Mouse (Mus musculus): ENCODE results near the gene Tacc2. TPM values are rescaled to one million over a fixed set of nuclear protein-coding genes. Genes with fewer than 3 reads are reported as not detected.

The Tacc2 gene
- polyA plus RNA-seq, 1 experiment, result 66.7 TPM

GRCm38 (mm10) chr7:130690869-130691268 lies 113.6 kb downstream of the Tacc2 start:
- no peak for TF ChIP-seq CTCF (IDR thresholded peaks at IDR 0.05; ENCODE audit: borderline replicate concordance, insufficient read depth, low read depth, low read length)
- no peak for TF ChIP-seq POLR2A (IDR thresholded peaks at IDR 0.05; ENCODE audit: borderline replicate concordance, insufficient read depth, low read length)
- Histone ChIP-seq H3K4me1 (ENCODE audit: control insufficient read depth, insufficient read depth, low read length) (peaks cover 13% of the 10 kb centered on the region), H3K27me3 (ENCODE audit: control insufficient read depth, insufficient read depth, low read length) (no peaks in the 10 kb centered on the region), H3K27ac (ENCODE audit: insufficient read depth, low read length) (no peak overlapping the region), H3K4me3 (replicated peaks; ENCODE audit: insufficient read depth, low read depth, low read length) (no peak overlapping the region)
- 81% methylated on average over 6 of the region's 6 CpGs for WGBS
- no peak for DNase-seq

- H3K4me1 ChIP-seq (ENCODE audit: control insufficient read depth, insufficient read depth, low read length), result peaks cover 24% of the 10 kb centered on the region
- H3K4me3 ChIP-seq (replicated peaks; ENCODE audit: insufficient read depth, low read depth, low read length), result no peak overlapping the region
- 37% methylated on average over 2 of the region's 2 CpGs for WGBS
- peak overlapping the region; percentile 49 for H3K27ac ChIP-seq (ENCODE audit: insufficient read depth, low read length)
- TF ChIP-seq CTCF (IDR thresholded peaks at IDR 0.05; ENCODE audit: borderline replicate concordance, insufficient read depth, low read depth, low read length), result no peak
- TF ChIP-seq POLR2A (IDR thresholded peaks at IDR 0.05; ENCODE audit: borderline replicate concordance, insufficient read depth, low read length), result no peak
- H3K27me3 ChIP-seq (ENCODE audit: control insufficient read depth, insufficient read depth, low read length), result no peaks in the 10 kb centered on the region
- DNase-seq, result no peak
Measured at GRCm38 (mm10) chr7:130691931-130692330, 114.7 kb downstream of the Tacc2 start.

- WGBS, result under 1% methylated on average over 39 of the region's 39 CpGs
- peak; percentile 84 to 85 for DNase-seq
- peak overlapping the region; percentile 50 for H3K4me3 ChIP-seq (replicated peaks; ENCODE audit: insufficient read depth, low read depth, low read length)
- peak overlapping the region; percentile 49 for H3K27ac ChIP-seq (ENCODE audit: insufficient read depth, low read length)
- no peaks in the 10 kb centered on the region for H3K27me3 ChIP-seq (ENCODE audit: control insufficient read depth, insufficient read depth, low read length)
- peaks cover 26% of the 10 kb centered on the region for H3K4me1 ChIP-seq (ENCODE audit: control insufficient read depth, insufficient read depth, low read length)
- peak; percentile 51 for TF ChIP-seq POLR2A (IDR thresholded peaks at IDR 0.05; ENCODE audit: borderline replicate concordance, insufficient read depth, low read length)
- peak; percentile 46; the same call in 1 of the 2 replicates for TF ChIP-seq CTCF (IDR thresholded peaks at IDR 0.05; ENCODE audit: borderline replicate concordance, insufficient read depth, low read depth, low read length)
Measured at GRCm38 (mm10) chr7:130692392-130692942, 115.2 kb downstream of the Tacc2 start.

- TF ChIP-seq CTCF (IDR thresholded peaks at IDR 0.05; ENCODE audit: borderline replicate concordance, insufficient read depth, low read depth, low read length) (no peak), POLR2A (IDR thresholded peaks at IDR 0.05; ENCODE audit: borderline replicate concordance, insufficient read depth, low read length) (peak; percentile 67; the same call in 1 of the 2 replicates)
- DNase-seq, result peak; percentile 81 to 86
- peak overlapping the region; percentile 49 for H3K27ac ChIP-seq (ENCODE audit: insufficient read depth, low read length)
- 1% methylated on average over 19 of the region's 19 CpGs for WGBS
- peaks cover 26% of the 10 kb centered on the region for H3K4me1 ChIP-seq (ENCODE audit: control insufficient read depth, insufficient read depth, low read length)
- H3K4me3 ChIP-seq (replicated peaks; ENCODE audit: insufficient read depth, low read depth, low read length), result peak overlapping the region; percentile 50
- H3K27me3 ChIP-seq (ENCODE audit: control insufficient read depth, insufficient read depth, low read length), result no peaks in the 10 kb centered on the region
Measured at GRCm38 (mm10) chr7:130692943-130693799, 115.9 kb downstream of the Tacc2 start.

- H3K4me3 ChIP-seq (replicated peaks; ENCODE audit: insufficient read depth, low read depth, low read length), result peak overlapping the region; percentile 50
- WGBS, result 6% methylated on average over 11 of the region's 11 CpGs
- H3K27ac ChIP-seq (ENCODE audit: insufficient read depth, low read length), result peak overlapping the region; percentile 49
- H3K4me1 ChIP-seq (ENCODE audit: control insufficient read depth, insufficient read depth, low read length), result peaks cover 26% of the 10 kb centered on the region
- TF ChIP-seq CTCF (IDR thresholded peaks at IDR 0.05; ENCODE audit: borderline replicate concordance, insufficient read depth, low read depth, low read length) (peak; percentile 51; the same call in 1 of the 2 replicates), POLR2A (IDR thresholded peaks at IDR 0.05; ENCODE audit: borderline replicate concordance, insufficient read depth, low read length) (no peak)
- peak; percentile 70 to 75 for DNase-seq
- H3K27me3 ChIP-seq (ENCODE audit: control insufficient read depth, insufficient read depth, low read length), result no peaks in the 10 kb centered on the region
Measured at GRCm38 (mm10) chr7:130693800-130694193, 116.6 kb downstream of the Tacc2 start.

- H3K27me3 ChIP-seq (ENCODE audit: control insufficient read depth, insufficient read depth, low read length), result no peaks in the 10 kb centered on the region
- no peak overlapping the region for H3K27ac ChIP-seq (ENCODE audit: insufficient read depth, low read length)
- TF ChIP-seq POLR2A (IDR thresholded peaks at IDR 0.05; ENCODE audit: borderline replicate concordance, insufficient read depth, low read length), result no peak
- TF ChIP-seq CTCF (IDR thresholded peaks at IDR 0.05; ENCODE audit: borderline replicate concordance, insufficient read depth, low read depth, low read length), result no peak
- WGBS, result 69% methylated on average over 13 of the region's 13 CpGs
- H3K4me1 ChIP-seq (ENCODE audit: control insufficient read depth, insufficient read depth, low read length), result peaks cover 26% of the 10 kb centered on the region
- DNase-seq, result peak in 1 of 2 experiments; percentile 23
- H3K4me3 ChIP-seq (replicated peaks; ENCODE audit: insufficient read depth, low read depth, low read length), result no peak overlapping the region
Measured at GRCm38 (mm10) chr7:130695669-130696338, 118.6 kb downstream of the Tacc2 start.

- no peak for TF ChIP-seq POLR2A (IDR thresholded peaks at IDR 0.05; ENCODE audit: borderline replicate concordance, insufficient read depth, low read length)
- TF ChIP-seq CTCF (IDR thresholded peaks at IDR 0.05; ENCODE audit: borderline replicate concordance, insufficient read depth, low read depth, low read length), result no peak
- Histone ChIP-seq H3K27me3 (ENCODE audit: control insufficient read depth, insufficient read depth, low read length) (no peaks in the 10 kb centered on the region), H3K27ac (ENCODE audit: insufficient read depth, low read length) (no peak overlapping the region), H3K4me3 (replicated peaks; ENCODE audit: insufficient read depth, low read depth, low read length) (no peak overlapping the region), H3K4me1 (ENCODE audit: control insufficient read depth, insufficient read depth, low read length) (peaks cover 32% of the 10 kb centered on the region)
- DNase-seq, result peak; percentile 56 to 61
- 47% methylated on average over 16 of the region's 16 CpGs for WGBS
Measured at GRCm38 (mm10) chr7:130696347-130697234, 119.4 kb downstream of the Tacc2 start.
